Mouse (Mus musculus) limb, embryonic 12.5 days (tissue): ENCODE data around the gene Prepl. TPM values are rescaled to one million over a fixed set of nuclear protein-coding genes. Genes with fewer than 3 reads are reported as not detected.

Source experiments
- ATAC-seq: fragments of 200-750 bp; cut with Nextera tagmentation; 2 replicates; pipeline ENCODE4 v1.8.0; 2017; ENCODE audit warnings: low read depth, moderate TSS enrichment; ENCODE audit not compliant: insufficient number of reproducible peaks, insufficient read depth, low FRiP score, low TSS enrichment
- H3K27ac ChIP-seq: fragments of 300-500 bp; sonication (generic); 2 replicates; pipeline ENCODE4 v1.5.1; 2016; ENCODE audit warnings: mild to moderate bottlenecking, moderate library complexity
- H3K27me3 ChIP-seq: fragments of 300-500 bp; sonication (generic); 2 replicates; pipeline ENCODE4 v1.6.1; 2016; ENCODE audit warnings: mild to moderate bottlenecking, moderate library complexity
- H3K36me3 ChIP-seq: fragments of 300-500 bp; sonication (generic); 2 replicates; pipeline ENCODE4 v1.6.1; 2016; ENCODE audit warnings: mild to moderate bottlenecking, moderate library complexity
- H3K4me1 ChIP-seq: fragments of 300-500 bp; sonication (generic); replicated peaks from 2 replicates; pipeline ENCODE4 v1.6.1; 2016
- H3K4me2 ChIP-seq: fragments of 300-500 bp; sonication (generic); 2 replicates; pipeline ENCODE4 v1.6.1; 2016; ENCODE audit warnings: mild to moderate bottlenecking, moderate library complexity
- H3K4me3 ChIP-seq: fragments of 300-500 bp; sonication (generic); replicated peaks from 2 replicates; pipeline ENCODE4 v1.5.1; 2016; ENCODE audit warnings: mild to moderate bottlenecking
- H3K9ac ChIP-seq: fragments of 300-500 bp; sonication (generic); replicated peaks from 2 replicates; pipeline ENCODE4 v1.6.1; 2016; ENCODE audit warnings: mild to moderate bottlenecking, moderate library complexity
- H3K9me3 ChIP-seq: fragments of 300-500 bp; sonication (generic); 2 replicates; pipeline ENCODE4 v1.6.1; 2016; ENCODE audit warnings: mild to moderate bottlenecking, moderate library complexity
- WGBS: fragments of 180-500 bp; shearing (Covaris S2); methylation state at CpG from one replicate; pipeline ENCODE4 v1.1.7; 2016; 5-methylcytosine and 5-hydroxymethylcytosine counted together
- polyA plus RNA-seq: library from polyadenylated mRNA; unstranded; fragments of >200 nt; fragmentation: Nextera tagmentation; extraction: Ambion mirVana; gene quantifications from 2 replicates; pipeline ENCODE4 v1.2.1, GENCODE M21; 2016

Gene Prepl
- polyA plus RNA-seq, 1 experiment from 2014 or later, result 28.7 TPM

GRCm38 (mm10) chr17:85038311-85038710 is 51.7 kb downstream of the Prepl start:
- no peak for ATAC-seq
- 79% methylated on average over 4 of the region's 4 CpGs for WGBS
- H3K4me3 ChIP-seq, result no peak overlapping the region
- H3K4me1 ChIP-seq, result no peaks in the 10 kb centered on the region
- H3K27me3 ChIP-seq, result no peaks in the 10 kb centered on the region
- H3K36me3 ChIP-seq, result no peaks in the 10 kb centered on the region
- no peak overlapping the region for H3K27ac ChIP-seq
- no peak overlapping the region for H3K9ac ChIP-seq
- no peak overlapping the region for H3K4me2 ChIP-seq
- H3K9me3 ChIP-seq, result no peaks in the 10 kb centered on the region

- no peak overlapping the region for H3K4me3 ChIP-seq
- no peak for ATAC-seq
- no peaks in the 10 kb centered on the region for H3K27me3 ChIP-seq
- WGBS, result 88% methylated on average over 5 of the region's 5 CpGs
- no peak overlapping the region for H3K9ac ChIP-seq
- no peaks in the 10 kb centered on the region for H3K9me3 ChIP-seq
- H3K27ac ChIP-seq, result no peak overlapping the region
- no peaks in the 10 kb centered on the region for H3K36me3 ChIP-seq
- H3K4me1 ChIP-seq, result no peaks in the 10 kb centered on the region
- no peak overlapping the region for H3K4me2 ChIP-seq
Measured at GRCm38 (mm10) chr17:85037855-85038254, 52.2 kb downstream of the Prepl start.

GRCm38 (mm10) chr17:85034068-85034467 is 56.0 kb downstream of the Prepl start:
- H3K4me2 ChIP-seq, result no peak overlapping the region
- H3K4me3 ChIP-seq, result no peak overlapping the region
- H3K9me3 ChIP-seq, result no peaks in the 10 kb centered on the region
- no peaks in the 10 kb centered on the region; the same call in 1 of the 2 replicates for H3K4me1 ChIP-seq
- H3K9ac ChIP-seq, result no peak overlapping the region
- WGBS, result 67% methylated on average over 11 of the region's 11 CpGs
- H3K36me3 ChIP-seq, result no peaks in the 10 kb centered on the region
- ATAC-seq, result no peak
- no peak overlapping the region for H3K27ac ChIP-seq
- no peaks in the 10 kb centered on the region for H3K27me3 ChIP-seq

GRCm38 (mm10) chr17:85033087-85033486 is 57.0 kb downstream of the Prepl start:
- no peak overlapping the region for H3K27ac ChIP-seq
- no peaks in the 10 kb centered on the region; the same call in 1 of the 2 replicates for H3K4me1 ChIP-seq
- H3K27me3 ChIP-seq, result no peaks in the 10 kb centered on the region
- 82% methylated on average over 3 of the region's 3 CpGs for WGBS
- H3K4me3 ChIP-seq, result no peak overlapping the region
- no peak overlapping the region for H3K9ac ChIP-seq
- H3K9me3 ChIP-seq, result no peaks in the 10 kb centered on the region
- ATAC-seq, result no peak
- H3K36me3 ChIP-seq, result no peaks in the 10 kb centered on the region
- no peak overlapping the region for H3K4me2 ChIP-seq

- peaks cover 4% of the 10 kb centered on the region; the same call in 1 of the 2 replicates for H3K36me3 ChIP-seq
- H3K4me2 ChIP-seq, result no peak overlapping the region
- H3K9ac ChIP-seq, result no peak overlapping the region
- H3K4me1 ChIP-seq, result no peaks in the 10 kb centered on the region; the same call in 1 of the 2 replicates
- no peak for ATAC-seq
- H3K9me3 ChIP-seq, result no peaks in the 10 kb centered on the region
- no peaks in the 10 kb centered on the region for H3K27me3 ChIP-seq
- 77% methylated on average over 5 of the region's 5 CpGs for WGBS
- no peak overlapping the region for H3K4me3 ChIP-seq
- no peak overlapping the region for H3K27ac ChIP-seq
Measured at GRCm38 (mm10) chr17:85030651-85031050, 59.4 kb downstream of the Prepl start.

- H3K4me1 ChIP-seq, result no peaks in the 10 kb centered on the region; the same call in 1 of the 2 replicates
- no peak overlapping the region for H3K4me2 ChIP-seq
- no peak overlapping the region for H3K4me3 ChIP-seq
- no peaks in the 10 kb centered on the region for H3K27me3 ChIP-seq
- WGBS, result 87% methylated on average over 10 of the region's 10 CpGs
- H3K27ac ChIP-seq, result no peak overlapping the region
- no peaks in the 10 kb centered on the region for H3K9me3 ChIP-seq
- H3K9ac ChIP-seq, result no peak overlapping the region
- peaks cover 12% of the 10 kb centered on the region; the same call in 1 of the 2 replicates for H3K36me3 ChIP-seq
- no peak for ATAC-seq
Measured at GRCm38 (mm10) chr17:85028797-85029196, 61.2 kb downstream of the Prepl start.

GRCm38 (mm10) chr17:85028093-85028739 is 61.8 kb downstream of the Prepl start, which contains the start of gene Slc3a1:
Slc3a1 (plus strand) TSS chr17:85028376.
- no peak within 1 kb of the TSS for H3K27ac ChIP-seq
- ATAC-seq, result no peak
- no peak within 1 kb of the TSS for H3K9ac ChIP-seq
- H3K27me3 ChIP-seq, result no peaks in the 10 kb centered on the region
- H3K9me3 ChIP-seq, result no peaks in the 10 kb centered on the region
- no peaks in the 10 kb centered on the region; the same call in 1 of the 2 replicates for H3K4me1 ChIP-seq
- 93% methylated on average over 20 of the region's 20 CpGs for WGBS
- no peak within 1 kb of the TSS for H3K4me3 ChIP-seq
- peaks cover 12% of the 10 kb centered on the region; the same call in 1 of the 2 replicates for H3K36me3 ChIP-seq
- no peak within 1 kb of the TSS for H3K4me2 ChIP-seq

GRCm38 (mm10) chr17:85027247-85027646 is 62.8 kb downstream of the Prepl start:
- no peak for ATAC-seq
- H3K27ac ChIP-seq, result no peak overlapping the region
- no peak overlapping the region for H3K4me2 ChIP-seq
- H3K4me1 ChIP-seq, result no peaks in the 10 kb centered on the region; the same call in 1 of the 2 replicates
- H3K4me3 ChIP-seq, result no peak overlapping the region
- H3K9me3 ChIP-seq, result no peaks in the 10 kb centered on the region
- peaks cover 12% of the 10 kb centered on the region; the same call in 1 of the 2 replicates for H3K36me3 ChIP-seq
- H3K27me3 ChIP-seq, result no peaks in the 10 kb centered on the region
- WGBS, result 83% methylated on average over 3 of the region's 3 CpGs
- no peak overlapping the region for H3K9ac ChIP-seq

- no peaks in the 10 kb centered on the region for H3K9me3 ChIP-seq
- no peak for ATAC-seq
- H3K36me3 ChIP-seq, result peaks cover 12% of the 10 kb centered on the region; the same call in 1 of the 2 replicates
- H3K4me3 ChIP-seq, result no peak overlapping the region
- no peaks in the 10 kb centered on the region for H3K27me3 ChIP-seq
- no peaks in the 10 kb centered on the region; the same call in 1 of the 2 replicates for H3K4me1 ChIP-seq
- 88% methylated on average over 6 of the region's 6 CpGs for WGBS
- no peak overlapping the region for H3K4me2 ChIP-seq
- no peak overlapping the region for H3K27ac ChIP-seq
- no peak overlapping the region for H3K9ac ChIP-seq
Measured at GRCm38 (mm10) chr17:85026436-85026835, 63.6 kb downstream of the Prepl start.

GRCm38 (mm10) chr17:85025151-85025550 is 64.9 kb downstream of the Prepl start:
- no peaks in the 10 kb centered on the region for H3K9me3 ChIP-seq
- peaks cover 12% of the 10 kb centered on the region; the same call in 1 of the 2 replicates for H3K36me3 ChIP-seq
- 91% methylated on average over 6 of the region's 6 CpGs for WGBS
- no peak for ATAC-seq
- H3K27me3 ChIP-seq, result no peaks in the 10 kb centered on the region
- no peak overlapping the region for H3K4me2 ChIP-seq
- H3K27ac ChIP-seq, result no peak overlapping the region
- no peak overlapping the region for H3K9ac ChIP-seq
- no peak overlapping the region for H3K4me3 ChIP-seq
- no peaks in the 10 kb centered on the region; the same call in 1 of the 2 replicates for H3K4me1 ChIP-seq

GRCm38 (mm10) chr17:85024237-85024636 is 65.8 kb downstream of the Prepl start:
- Histone ChIP-seq H3K27me3 (no peaks in the 10 kb centered on the region), H3K27ac (no peak overlapping the region), H3K9me3 (no peaks in the 10 kb centered on the region), H3K9ac (no peak overlapping the region), H3K4me3 (no peak overlapping the region), H3K4me2 (no peak overlapping the region), H3K36me3 (peaks cover 12% of the 10 kb centered on the region; the same call in 1 of the 2 replicates), H3K4me1 (no peaks in the 10 kb centered on the region)
- ATAC-seq, result no peak
- WGBS, result 92% methylated on average over 8 of the region's 8 CpGs
